Mouse (Mus musculus) cerebellum, adult 8-10 months (tissue): ENCODE data around the gene Slc16a6.
A peak's percentile ranks its signal among the peaks of the same experiment; 100 is the strongest.

Experiments used
- DNase-seq: peaks from one replicate; pipeline ENCODE4 v3.0.0; 2022

The Slc16a6 gene

GRCm38 (mm10) chr11:109485398-109486045, 12.1 kb upstream of the Slc16a6 start:
- no peak for DNase-seq

- no peak for DNase-seq
These were observed 7.0 kb upstream of the Slc16a6 start for GRCm38 (mm10) chr11:109480440-109480839.

- DNase-seq, result no peak
These were observed 6.3 kb upstream of the Slc16a6 start for GRCm38 (mm10) chr11:109479575-109480285.

GRCm38 (mm10) chr11:109477606-109478380, 4.4 kb upstream of the Slc16a6 start:
- DNase-seq, result no peak

GRCm38 (mm10) chr11:109476653-109477052, 3.3 kb upstream of the Slc16a6 start:
- DNase-seq, result no peak

GRCm38 (mm10) chr11:109476241-109476640, 2.8 kb upstream of the Slc16a6 start:
- no peak for DNase-seq

GRCm38 (mm10) chr11:109475717-109476116, 2.3 kb upstream of the Slc16a6 start:
- no peak for DNase-seq

GRCm38 (mm10) chr11:109474836-109475235, 1.4 kb upstream of the Slc16a6 start:
- no peak for DNase-seq

GRCm38 (mm10) chr11:109474086-109474742, 816 bp upstream of the Slc16a6 start:
- DNase-seq, result no peak

- no peak for DNase-seq
These were observed 602 bp downstream of the Slc16a6 start for GRCm38 (mm10) chr11:109472821-109473170.

GRCm38 (mm10) chr11:109472171-109472691, 1.2 kb downstream of the Slc16a6 start:
- peak; percentile 51 for DNase-seq

GRCm38 (mm10) chr11:109470921-109471861, 2.2 kb downstream of the Slc16a6 start:
- no peak for DNase-seq

GRCm38 (mm10) chr11:109470170-109470569, 3.2 kb downstream of the Slc16a6 start:
- no peak for DNase-seq

GRCm38 (mm10) chr11:109468133-109468532, 5.3 kb downstream of the Slc16a6 start:
- no peak for DNase-seq

GRCm38 (mm10) chr11:109466987-109467386, 6.4 kb downstream of the Slc16a6 start:
- no peak for DNase-seq

- DNase-seq, result no peak
These were observed 8.3 kb downstream of the Slc16a6 start for GRCm38 (mm10) chr11:109465068-109465467.

- no peak for DNase-seq
These were observed 12.8 kb downstream of the Slc16a6 start for GRCm38 (mm10) chr11:109460586-109460985.

- DNase-seq, result no peak
These were observed 15.2 kb downstream of the Slc16a6 start for GRCm38 (mm10) chr11:109458165-109458564.

GRCm38 (mm10) chr11:109456261-109456660, 17.1 kb downstream of the Slc16a6 start:
- DNase-seq, result no peak

- DNase-seq, result no peak
These were observed 22.2 kb downstream of the Slc16a6 start for GRCm38 (mm10) chr11:109451169-109451568.

GRCm38 (mm10) chr11:109445438-109446035, 27.9 kb downstream of the Slc16a6 start:
- DNase-seq, result no peak
